Mouse (Mus musculus): ENCODE data around the gene Lrrc56. TPM values are rescaled to one million over a fixed set of nuclear protein-coding genes. Genes with fewer than 3 reads are reported as not detected.

The Lrrc56 gene
- polyA plus RNA-seq, 1 experiment from 2014 or later = 2.8 TPM

DNA sequence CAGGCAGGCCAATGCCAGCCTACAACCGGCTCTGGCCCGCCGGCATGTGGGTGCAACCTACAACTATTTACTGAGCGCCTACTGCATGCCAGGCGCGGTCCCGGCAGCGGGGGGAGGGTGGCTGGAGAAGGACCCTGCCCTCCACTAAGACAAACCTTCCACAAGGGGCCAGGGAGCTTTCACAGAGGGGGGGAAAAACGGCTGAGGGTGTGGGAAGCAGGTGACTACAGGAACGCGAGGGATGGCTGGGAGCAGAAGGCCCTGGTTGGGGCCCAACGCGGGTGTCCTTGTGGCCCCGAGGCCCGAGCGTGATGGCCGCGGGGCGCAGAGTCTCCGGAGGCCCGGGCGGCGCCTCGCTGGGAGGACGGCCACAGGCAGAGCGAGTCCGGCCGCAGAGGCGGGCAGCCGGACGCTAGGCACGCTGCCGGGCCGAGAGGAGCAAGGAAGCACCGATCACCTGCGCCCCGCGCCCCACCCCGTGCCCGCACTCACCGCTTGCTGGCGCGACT, 555 bp upstream of the Lrrc56 start:
- DNase-seq (ENCODE audit: low spot score) = peak; percentile 70

DNA sequence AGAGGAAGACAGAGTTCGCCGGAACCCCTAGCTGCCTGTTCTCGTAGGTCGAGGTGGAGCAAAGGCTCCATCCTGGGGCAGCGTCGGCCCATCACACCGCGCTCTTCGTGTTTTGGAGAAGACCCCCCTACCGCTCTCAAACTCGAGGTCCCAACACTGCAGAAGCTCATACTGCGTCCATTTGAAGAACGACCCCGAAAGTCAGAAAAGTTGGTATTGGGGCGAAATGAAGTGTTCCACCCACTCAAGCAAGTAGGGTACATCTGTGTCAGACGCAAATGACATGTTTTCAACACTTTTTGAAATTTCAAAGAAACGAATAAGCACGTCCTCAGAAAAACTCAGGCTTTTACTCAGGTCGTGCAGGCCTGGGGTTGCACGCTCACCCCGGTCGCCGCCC, 452 bp downstream of the Lrrc56 start:
- Histone ChIP-seq H3K4me3 (ENCODE audit: low read depth, low read length) (peak overlapping the region; percentile 76), H3K9me3 (ENCODE audit: control insufficient read depth, low read length) (no peaks in the 10 kb centered on the region), H3K9ac (ENCODE audit: low read length) (peak overlapping the region; percentile 62), H3K4me2 (replicated peaks; ENCODE audit: low read depth) (peak overlapping the region; percentile 90), H3K36me3 (ENCODE audit: control insufficient read depth, insufficient read depth, low read length) (peaks cover 25% of the 10 kb centered on the region), H3K27ac (replicated peaks) (peak overlapping the region; percentile 91), H3K4me1 (replicated peaks; ENCODE audit: control insufficient read depth, insufficient read depth) (peaks cover 6% of the 10 kb centered on the region; the same call in 1 of the 2 replicates), H3K27me3 (ENCODE audit: control insufficient read depth, insufficient read depth, low read length) (no peaks in the 10 kb centered on the region)
- DNase-seq (ENCODE audit: low spot score) (no peak), ATAC-seq (ENCODE audit: low FRiP score, low TSS enrichment) (no peak)
- 0% methylated on average over 23 of the region's 23 CpGs for WGBS
- TF ChIP-seq CTCF (IDR thresholded peaks at IDR 0.05; ENCODE audit: low read depth) (no peak), EP300 (optimal IDR thresholded peaks at IDR 0.05) (no peak)

More for the DNA sequence above, 555 bp upstream of the Lrrc56 start:
- H3K27ac ChIP-seq (replicated peaks) = peak overlapping the region; percentile 91
- H3K9ac ChIP-seq (ENCODE audit: low read length) = peak overlapping the region; percentile 97
- peak; percentile 77 for TF ChIP-seq EP300 (optimal IDR thresholded peaks at IDR 0.05)
- TF ChIP-seq CTCF (IDR thresholded peaks at IDR 0.05; ENCODE audit: low read depth) = no peak
- peaks cover 6% of the 10 kb centered on the region; the same call in 1 of the 2 replicates for H3K4me1 ChIP-seq (replicated peaks; ENCODE audit: control insufficient read depth, insufficient read depth)
- H3K4me3 ChIP-seq (ENCODE audit: low read depth, low read length) = peak overlapping the region; percentile 76
- H3K9me3 ChIP-seq (ENCODE audit: control insufficient read depth, low read length) = no peaks in the 10 kb centered on the region
- H3K36me3 ChIP-seq (ENCODE audit: control insufficient read depth, insufficient read depth, low read length) = peaks cover 26% of the 10 kb centered on the region
- under 1% methylated on average over 35 of the region's 43 CpGs for WGBS
- H3K4me2 ChIP-seq (replicated peaks; ENCODE audit: low read depth) = peak overlapping the region; percentile 87
- H3K27me3 ChIP-seq (ENCODE audit: control insufficient read depth, insufficient read depth, low read length) = no peaks in the 10 kb centered on the region
- peak; percentile 21 for ATAC-seq (ENCODE audit: low FRiP score, low TSS enrichment)

- under 1% methylated on average over 28 of the region's 28 CpGs for WGBS
- Histone ChIP-seq H3K4me2 (replicated peaks; ENCODE audit: low read depth) (peak overlapping the region; percentile 90), H3K9ac (ENCODE audit: low read length) (peak overlapping the region; percentile 62), H3K9me3 (ENCODE audit: control insufficient read depth, low read length) (no peaks in the 10 kb centered on the region), H3K4me3 (ENCODE audit: low read depth, low read length) (peak overlapping the region; percentile 76), H3K27me3 (ENCODE audit: control insufficient read depth, insufficient read depth, low read length) (no peaks in the 10 kb centered on the region), H3K27ac (replicated peaks) (peak overlapping the region; percentile 91; the same call in 1 of the 2 replicates), H3K36me3 (ENCODE audit: control insufficient read depth, insufficient read depth, low read length) (peaks cover 21% of the 10 kb centered on the region), H3K4me1 (replicated peaks; ENCODE audit: control insufficient read depth, insufficient read depth) (peaks cover 6% of the 10 kb centered on the region; the same call in 1 of the 2 replicates)
- peak; percentile 92 for DNase-seq (ENCODE audit: low spot score)
- TF ChIP-seq EP300 (optimal IDR thresholded peaks at IDR 0.05) (no peak), CTCF (IDR thresholded peaks at IDR 0.05; ENCODE audit: low read depth) (no peak)
- no peak for ATAC-seq (ENCODE audit: low FRiP score, low TSS enrichment)
Measured at GRCm38 (mm10) chr7:141194830-141195229, 873 bp downstream of the Lrrc56 start.

DNA sequence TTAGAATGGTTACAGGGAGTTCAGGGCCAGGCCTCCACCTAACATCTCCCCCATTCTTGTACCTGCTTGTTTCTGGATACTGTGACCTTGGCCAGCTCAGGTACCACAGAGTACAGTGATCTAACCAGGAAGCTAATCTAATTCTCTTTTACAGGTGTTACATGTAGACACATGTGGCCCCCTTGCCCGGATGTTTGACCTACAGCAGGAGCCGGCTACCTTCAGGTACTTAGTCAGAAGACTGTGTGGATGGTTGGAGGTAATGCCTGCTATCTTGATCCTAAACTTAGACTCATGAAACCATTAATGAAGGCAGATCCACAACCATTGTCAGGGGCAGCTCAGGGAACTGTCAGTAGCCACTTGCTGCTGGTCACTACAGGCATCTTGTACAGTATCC, 1.8 kb downstream of the Lrrc56 start:
- Histone ChIP-seq H3K4me2 (replicated peaks; ENCODE audit: low read depth) (peak overlapping the region; percentile 90; the same call in 1 of the 2 replicates), H3K36me3 (ENCODE audit: control insufficient read depth, insufficient read depth, low read length) (peaks cover 11% of the 10 kb centered on the region), H3K4me1 (replicated peaks; ENCODE audit: control insufficient read depth, insufficient read depth) (peaks cover 6% of the 10 kb centered on the region; the same call in 1 of the 2 replicates), H3K27me3 (ENCODE audit: control insufficient read depth, insufficient read depth, low read length) (no peaks in the 10 kb centered on the region), H3K4me3 (ENCODE audit: low read depth, low read length) (no peak overlapping the region), H3K9me3 (ENCODE audit: control insufficient read depth, low read length) (no peaks in the 10 kb centered on the region), H3K27ac (replicated peaks) (no peak overlapping the region), H3K9ac (ENCODE audit: low read length) (no peak overlapping the region)
- no peak for TF ChIP-seq EP300 (optimal IDR thresholded peaks at IDR 0.05)
- no peak for TF ChIP-seq CTCF (IDR thresholded peaks at IDR 0.05; ENCODE audit: low read depth)
- ATAC-seq (ENCODE audit: low FRiP score, low TSS enrichment) (no peak), DNase-seq (ENCODE audit: low spot score) (no peak)
- 72% methylated on average over 2 of the region's 2 CpGs for WGBS

GRCm38 (mm10) chr7:141196619-141197282, 2.8 kb downstream of the Lrrc56 start:
- no peaks in the 10 kb centered on the region for H3K27me3 ChIP-seq (ENCODE audit: control insufficient read depth, insufficient read depth, low read length)
- no peak overlapping the region for H3K9ac ChIP-seq (ENCODE audit: low read length)
- no peaks in the 10 kb centered on the region for H3K9me3 ChIP-seq (ENCODE audit: control insufficient read depth, low read length)
- DNase-seq (ENCODE audit: low spot score) (no peak), ATAC-seq (ENCODE audit: low FRiP score, low TSS enrichment) (no peak)
- H3K4me2 ChIP-seq (replicated peaks; ENCODE audit: low read depth) = no peak overlapping the region
- peaks cover 4% of the 10 kb centered on the region; the same call in 1 of the 2 replicates for H3K36me3 ChIP-seq (ENCODE audit: control insufficient read depth, insufficient read depth, low read length)
- no peak overlapping the region for H3K27ac ChIP-seq (replicated peaks)
- H3K4me3 ChIP-seq (ENCODE audit: low read depth, low read length) = no peak overlapping the region
- peaks cover 6% of the 10 kb centered on the region; the same call in 1 of the 2 replicates for H3K4me1 ChIP-seq (replicated peaks; ENCODE audit: control insufficient read depth, insufficient read depth)
- TF ChIP-seq EP300 (optimal IDR thresholded peaks at IDR 0.05) (no peak), CTCF (IDR thresholded peaks at IDR 0.05; ENCODE audit: low read depth) (no peak)
- 88% methylated on average over 8 of the region's 8 CpGs for WGBS

GRCm38 (mm10) chr7:141198121-141198520, 4.2 kb downstream of the Lrrc56 start:
- Histone ChIP-seq H3K9ac (ENCODE audit: low read length) (no peak overlapping the region), H3K27me3 (ENCODE audit: control insufficient read depth, insufficient read depth, low read length) (no peaks in the 10 kb centered on the region), H3K4me3 (ENCODE audit: low read depth, low read length) (no peak overlapping the region), H3K9me3 (ENCODE audit: control insufficient read depth, low read length) (no peaks in the 10 kb centered on the region), H3K27ac (replicated peaks) (no peak overlapping the region), H3K4me2 (replicated peaks; ENCODE audit: low read depth) (no peak overlapping the region), H3K4me1 (replicated peaks; ENCODE audit: control insufficient read depth, insufficient read depth) (0 out of 2 replicates have a peak, but pooled peaks cover 2% of the 10 kb centered on the region), H3K36me3 (ENCODE audit: control insufficient read depth, insufficient read depth, low read length) (no peaks in the 10 kb centered on the region)
- ATAC-seq (ENCODE audit: low FRiP score, low TSS enrichment) (no peak), DNase-seq (ENCODE audit: low spot score) (no peak)
- WGBS = 77% methylated on average over 4 of the region's 4 CpGs
- TF ChIP-seq CTCF (IDR thresholded peaks at IDR 0.05; ENCODE audit: low read depth) (no peak), EP300 (optimal IDR thresholded peaks at IDR 0.05) (no peak)
